Mouse (Mus musculus): ENCODE measurements around the gene Ntm. TPM values are rescaled to one million over a fixed set of nuclear protein-coding genes. Genes with fewer than 3 reads are reported as not detected.

The Ntm gene
- total and polyA plus RNA-seq, 3 experiments, result not detected

DNA sequence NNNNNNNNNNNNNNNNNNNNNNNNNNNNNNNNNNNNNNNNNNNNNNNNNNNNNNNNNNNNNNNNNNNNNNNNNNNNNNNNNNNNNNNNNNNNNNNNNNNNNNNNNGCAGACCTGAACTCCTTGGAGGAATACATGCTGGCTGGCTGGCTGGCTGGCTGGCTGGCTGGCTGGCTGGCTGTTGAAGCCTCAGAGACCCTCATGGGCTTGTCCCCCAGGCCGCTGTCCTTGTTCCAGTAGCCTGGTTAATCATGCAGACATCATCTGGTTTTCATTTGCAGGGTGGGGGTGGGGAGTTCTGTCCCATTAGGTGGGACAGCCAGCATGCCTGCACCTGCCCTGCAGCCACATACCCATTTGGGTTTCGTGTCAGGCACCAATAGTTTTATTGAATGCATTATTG, 129.2 kb downstream of the Ntm start:
- Histone ChIP-seq H3K9ac (ENCODE audit: control insufficient read depth, low read depth, low read length, poor library complexity, severe bottlenecking) (no peak overlapping the region), H3K27me3 (ENCODE audit: control insufficient read depth in 1 of 2, insufficient read depth in 2 of 2, low read length in 2 of 2) (no peaks in the 10 kb centered on the region), H3K4me1 (ENCODE audit: control insufficient read depth in 1 of 2, insufficient read depth in 2 of 2, low read length in 2 of 2) (no peaks in the 10 kb centered on the region), H3K4me3 (ENCODE audit: control insufficient read depth in 1 of 2, insufficient read depth in 1 of 2, low read depth in 2 of 2, low read length in 2 of 2) (no peak overlapping the region), H3K27ac (ENCODE audit: control insufficient read depth, low read depth, low read length) (no peak overlapping the region), H3K36me3 (ENCODE audit: control insufficient read depth in 1 of 2, insufficient read depth in 2 of 2, low read length in 2 of 2) (no peaks in the 10 kb centered on the region), H3K79me2 (ENCODE audit: control insufficient read depth, insufficient read depth, low read length, poor library complexity) (no peaks in the 10 kb centered on the region), H3K9me3 (replicated peaks; ENCODE audit: insufficient read depth, low read length) (no peaks in the 10 kb centered on the region)
- TF ChIP-seq NELFE (IDR thresholded peaks at IDR 0.05; ENCODE audit: low read depth, low read length) (no peak), ZKSCAN1 (IDR thresholded peaks at IDR 0.05; ENCODE audit: low read depth, low read length) (no peak), USF1 (IDR thresholded peaks at IDR 0.05; ENCODE audit: low read depth, low read length) (no peak), ZMIZ1 (IDR thresholded peaks at IDR 0.05; ENCODE audit: low read depth, low read length) (no peak), GABPA (IDR thresholded peaks at IDR 0.05; ENCODE audit: low read depth, low read length) (no peak)
- DNase-seq (ENCODE audit: low read depth, low spot score), result no peak

DNA sequence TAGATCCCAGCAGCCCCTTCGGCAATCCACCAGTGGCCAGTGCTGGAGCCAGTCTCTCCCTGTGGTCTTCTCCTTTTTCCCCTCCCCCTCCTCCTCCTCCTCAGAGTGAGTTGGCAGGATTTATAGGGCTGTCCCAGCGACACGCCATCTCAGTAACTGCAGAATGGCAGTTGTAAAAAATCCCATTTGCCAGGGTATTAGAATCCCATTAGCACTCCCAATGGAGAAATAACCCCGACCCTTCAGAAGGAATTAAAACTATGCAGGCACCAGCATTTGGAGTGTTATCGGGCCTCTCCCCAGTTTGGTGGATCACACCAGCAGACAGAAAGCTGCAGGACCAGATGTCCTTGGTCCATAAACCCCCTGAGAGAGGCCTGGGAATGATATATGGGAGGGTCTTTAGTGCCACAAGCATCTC, 135.7 kb downstream of the Ntm start:
- no peaks in the 10 kb centered on the region for H3K9me3 ChIP-seq (replicated peaks; ENCODE audit: insufficient read depth, low read length)
- H3K4me1 ChIP-seq (ENCODE audit: control insufficient read depth in 1 of 2, insufficient read depth in 2 of 2, low read length in 2 of 2), result no peaks in the 10 kb centered on the region
- H3K27ac ChIP-seq (ENCODE audit: control insufficient read depth, low read depth, low read length), result no peak overlapping the region
- TF ChIP-seq CHD2 (IDR thresholded peaks at IDR 0.05; ENCODE audit: low read length) (no peak), SIN3A (IDR thresholded peaks at IDR 0.05; ENCODE audit: low read length) (no peak), JUND (IDR thresholded peaks at IDR 0.05; ENCODE audit: low read depth, low read length) (no peak), RAD21 (IDR thresholded peaks at IDR 0.05; ENCODE audit: low read depth, low read length) (no peak), ZC3H11A (IDR thresholded peaks at IDR 0.05; ENCODE audit: low read depth, low read length) (no peak), EP300 (IDR thresholded peaks at IDR 0.05; ENCODE audit: low read depth in 1 of 2, low read length in 2 of 2) (no peak), ETS1 (IDR thresholded peaks at IDR 0.05; ENCODE audit: low read depth, low read length) (no peak)
- H3K4me3 ChIP-seq (ENCODE audit: control insufficient read depth in 1 of 2, insufficient read depth in 1 of 2, low read depth in 2 of 2, low read length in 2 of 2), result no peak overlapping the region
- H3K27me3 ChIP-seq (ENCODE audit: control insufficient read depth in 1 of 2, insufficient read depth in 2 of 2, low read length in 2 of 2), result no peaks in the 10 kb centered on the region
- DNase-seq (ENCODE audit: low read depth, low spot score), result no peak
- H3K79me2 ChIP-seq (ENCODE audit: control insufficient read depth, insufficient read depth, low read length, poor library complexity), result no peaks in the 10 kb centered on the region
- no peaks in the 10 kb centered on the region for H3K36me3 ChIP-seq (ENCODE audit: control insufficient read depth in 1 of 2, insufficient read depth in 2 of 2, low read length in 2 of 2)
- H3K9ac ChIP-seq (ENCODE audit: control insufficient read depth, low read depth, low read length, poor library complexity, severe bottlenecking), result no peak overlapping the region

- TF ChIP-seq GABPA (IDR thresholded peaks at IDR 0.05; ENCODE audit: low read depth, low read length) (no peak), CHD2 (IDR thresholded peaks at IDR 0.05; ENCODE audit: low read length) (no peak), MAFK (IDR thresholded peaks at IDR 0.05; ENCODE audit: borderline replicate concordance, low read depth, low read length) (no peak), MEF2A (IDR thresholded peaks at IDR 0.05; ENCODE audit: extremely low read depth, insufficient replicate concordance, low read depth, low read length, poor library complexity, severe bottlenecking) (no peak), MXI1 (IDR thresholded peaks at IDR 0.05; ENCODE audit: low read depth, low read length) (no peak), MAZ (IDR thresholded peaks at IDR 0.05; ENCODE audit: low read depth, low read length) (no peak), ZMIZ1 (IDR thresholded peaks at IDR 0.05; ENCODE audit: low read depth, low read length) (no peak), TCF12 (IDR thresholded peaks at IDR 0.05; ENCODE audit: low read depth, low read length) (no peak), JUND (IDR thresholded peaks at IDR 0.05; ENCODE audit: low read depth, low read length) (no peak), POLR2A (IDR thresholded peaks at IDR 0.05; ENCODE audit: control insufficient read depth in 1 of 2, insufficient read depth in 1 of 2, low read depth in 1 of 2, low read length in 2 of 2, poor library complexity in 1 of 2) (no peak), POLR2AphosphoS2 (IDR thresholded peaks at IDR 0.05; ENCODE audit: low read length) (no peak), GATA1 (IDR thresholded peaks at IDR 0.05; ENCODE audit: low read depth, low read length) (no peak), RAD21 (IDR thresholded peaks at IDR 0.05; ENCODE audit: low read depth, low read length) (no peak), UBTF (IDR thresholded peaks at IDR 0.05; ENCODE audit: borderline replicate concordance, insufficient read depth, low read depth, low read length) (no peak), ETS1 (IDR thresholded peaks at IDR 0.05; ENCODE audit: low read depth, low read length) (no peak), ZNF384 (IDR thresholded peaks at IDR 0.05; ENCODE audit: low read depth, low read length) (no peak), MYB (IDR thresholded peaks at IDR 0.05; ENCODE audit: low read depth, low read length) (no peak)
- no peak overlapping the region for H3K27ac ChIP-seq (ENCODE audit: control insufficient read depth, low read depth, low read length)
- no peaks in the 10 kb centered on the region for H3K9me3 ChIP-seq (replicated peaks; ENCODE audit: insufficient read depth, low read length)
Measured at GRCm38 (mm10) chr9:29825236-29825635, 137.7 kb downstream of the Ntm start.

More at GRCm38 (mm10) chr9:29825236-29825635, 137.7 kb downstream of the Ntm start:
- Histone ChIP-seq H3K79me2 (ENCODE audit: control insufficient read depth, insufficient read depth, low read length, poor library complexity) (no peaks in the 10 kb centered on the region), H3K9ac (ENCODE audit: control insufficient read depth, low read depth, low read length, poor library complexity, severe bottlenecking) (no peak overlapping the region), H3K27me3 (ENCODE audit: control insufficient read depth in 1 of 2, insufficient read depth in 2 of 2, low read length in 2 of 2) (no peaks in the 10 kb centered on the region), H3K36me3 (ENCODE audit: control insufficient read depth in 1 of 2, insufficient read depth in 2 of 2, low read length in 2 of 2) (no peaks in the 10 kb centered on the region), H3K4me1 (ENCODE audit: control insufficient read depth in 1 of 2, insufficient read depth in 2 of 2, low read length in 2 of 2) (no peaks in the 10 kb centered on the region), H3K4me3 (ENCODE audit: control insufficient read depth in 1 of 2, insufficient read depth in 1 of 2, low read depth in 2 of 2, low read length in 2 of 2) (no peak overlapping the region)
- DNase-seq (ENCODE audit: low read depth, low spot score), result no peak

Data from MEL (cell line).